Mouse (Mus musculus) thymus, adult 18-20 months (tissue): ENCODE measurements at regions not wholly inside any gene's neighbourhood (a gene's known extent, or its start where the extent isn't known, plus 50 kb on each side); places are given as distances from the start of the nearest gene placed in this dataset.

ENCODE experiments used
- DNase-seq, 2 experiments: peaks; one replicate each; pipeline ENCODE4 v3.0.0; 2022; ENCODE audit warnings: mixed read lengths in 2 of 2

- DNase-seq = no peak
These were observed 59.4 kb downstream of the 1700001O22Rik start for GRCm38 (mm10) chr2:30743976-30744620.

GRCm38 (mm10) chr2:30743265-30743846, 60.1 kb downstream of the 1700001O22Rik start:
- no peak for DNase-seq

- no peak for DNase-seq
These were observed 62.0 kb downstream of the 1700001O22Rik start for GRCm38 (mm10) chr2:30741450-30741849.

GRCm38 (mm10) chr2:30737759-30738158, 65.7 kb downstream of the 1700001O22Rik start:
- no peak for DNase-seq

- no peak for DNase-seq
These were observed 66.8 kb downstream of the 1700001O22Rik start for GRCm38 (mm10) chr2:30736705-30737104.

GRCm38 (mm10) chr2:30736236-30736635, 67.2 kb downstream of the 1700001O22Rik start:
- no peak for DNase-seq

GRCm38 (mm10) chr2:30733853-30734252, 69.6 kb downstream of the 1700001O22Rik start:
- DNase-seq = no peak

- no peak for DNase-seq
These were observed 71.6 kb downstream of the 1700001O22Rik start for GRCm38 (mm10) chr2:30731832-30732231.

- peak in 1 of 2 experiments; percentile 58 for DNase-seq
These were observed 75.5 kb downstream of the 1700001O22Rik start for GRCm38 (mm10) chr2:30727948-30728347.

- no peak for DNase-seq
These were observed 77.6 kb downstream of the 1700001O22Rik start for GRCm38 (mm10) chr2:30725601-30726489.

GRCm38 (mm10) chr2:30725186-30725585, 78.3 kb downstream of the 1700001O22Rik start:
- DNase-seq = no peak

GRCm38 (mm10) chr2:30724521-30724920, 78.9 kb downstream of the 1700001O22Rik start:
- DNase-seq = no peak

GRCm38 (mm10) chr2:30723059-30723587, 80.3 kb downstream of the 1700001O22Rik start:
- DNase-seq = no peak

- no peak for DNase-seq
These were observed 81.0 kb downstream of the 1700001O22Rik start for GRCm38 (mm10) chr2:30722263-30723050.

GRCm38 (mm10) chr2:30721473-30722262, 81.8 kb downstream of the 1700001O22Rik start:
- DNase-seq = no peak

- DNase-seq = no peak
These were observed 82.4 kb downstream of the 1700001O22Rik start for GRCm38 (mm10) chr2:30721048-30721461.

GRCm38 (mm10) chr2:30720291-30720690, 83.2 kb downstream of the 1700001O22Rik start:
- no peak for DNase-seq

GRCm38 (mm10) chr2:30719611-30720290, 83.7 kb downstream of the 1700001O22Rik start:
- no peak for DNase-seq

GRCm38 (mm10) chr2:30718741-30719381, 84.6 kb downstream of the 1700001O22Rik start:
- DNase-seq = no peak

GRCm38 (mm10) chr2:30718329-30718675, 85.2 kb downstream of the 1700001O22Rik start:
- DNase-seq = peak; percentile 59 to 67
